Mouse (Mus musculus): Measurements from ENCODE around the gene Fam168a.

The Fam168a gene

GRCm38 (mm10) chr7:100855795-100856573, 149.5 kb downstream of the Fam168a start:
- ChIA-PET CTCF (interaction anchor here in 1 of 4 experiments (1.3 to 1.4 kb wide), 2 partner anchors 13 to 113 kb away, joined by 3 read pairs; no protein-coding TSS in a partner anchor), POLR2A (interaction anchor here in 2 of 4 experiments (0.8 to 4.8 kb wide), 9 partner anchors 7 to 538 kb away, joined by 3 to 23 read pairs (median 4); partner anchors contain the start of genes Relt (in 2 of the 2), Arhgef17 (in 1 of the 2) and Fam168a (in 1 of the 2))

GRCm38 (mm10) chr7:100860450-100860849, 154.0 kb downstream of the Fam168a start:
- ChIA-PET POLR2A (interaction anchor here in 2 of 4 experiments (1.0 to 1.8 kb wide), 6 partner anchors 8 to 217 kb away, joined by 3 to 4 read pairs (median 4); no protein-coding TSS in a partner anchor), CTCF (interaction anchor here in 2 of 4 experiments (0.8 to 2.0 kb wide), 3 partner anchors 12 to 176 kb away, joined by 3 to 6 read pairs (median 4); no protein-coding TSS in a partner anchor)

GRCm38 (mm10) chr7:100861209-100861608, 154.8 kb downstream of the Fam168a start:
- CTCF ChIA-PET, result interaction anchor here in 2 of 4 experiments (0.8 to 2.0 kb wide), 3 partner anchors 13 to 177 kb away, joined by 3 to 6 read pairs (median 4); no protein-coding TSS in a partner anchor

GRCm38 (mm10) chr7:100862353-100862752, 155.9 kb downstream of the Fam168a start:
- ChIA-PET CTCF (no interaction called here), POLR2A (no interaction called here)

More at GRCm38 (mm10) chr7:100861209-100861608, 154.8 kb downstream of the Fam168a start:
- POLR2A ChIA-PET, result interaction anchor here in 2 of 4 experiments (0.5 to 1.8 kb wide), 7 partner anchors 9 to 1073 kb away, joined by 3 to 4 read pairs (median 3); partner anchors contain the start of gene Numa1 (in 1 of the 2)

GRCm38 (mm10) chr7:100862828-100863638, 156.6 kb downstream of the Fam168a start, which contains the start of gene Relt:
Gene Relt (minus strand): TSS chr7:100863446.
- ChIA-PET CTCF (interaction anchor here (0.5 to 2.2 kb wide), 81 partner anchors 9 to 1023 kb away, joined by 3 to 27 read pairs (median 4); partner anchors contain the start of genes Atg16l2 (in 1 of the 4), Fam168a (in 1 of the 4) and Plekhb1 (in 1 of the 4)), POLR2A (interaction anchor here (0.6 to 2.8 kb wide), 96 partner anchors 8 to 1601 kb away, joined by 3 to 23 read pairs (median 4); partner anchors contain the start of genes Arhgef17 (in 3 of the 4), Fam168a (in 2 of the 4), Atg16l2 (in 1 of the 4) and Coa4 (in 1 of the 4))

GRCm38 (mm10) chr7:100866675-100867074, 160.2 kb downstream of the Fam168a start:
- CTCF ChIA-PET, result interaction anchor here (0.5 to 3.2 kb wide), 23 partner anchors 9 to 974 kb away, joined by 3 to 29 read pairs (median 4); no protein-coding TSS in a partner anchor
- POLR2A ChIA-PET, result interaction anchor here in 3 of 4 experiments (0.8 to 4.0 kb wide), 4 partner anchors 8 to 18 kb away, joined by 3 to 18 read pairs (median 4); no protein-coding TSS in a partner anchor

- POLR2A ChIA-PET, result interaction anchor here in 3 of 4 experiments (1.1 to 4.0 kb wide), 6 partner anchors 10 to 372 kb away, joined by 3 to 18 read pairs (median 4); no protein-coding TSS in a partner anchor
- CTCF ChIA-PET, result interaction anchor here (0.5 to 3.2 kb wide), 13 partner anchors 9 to 443 kb away, joined by 3 to 29 read pairs (median 5); no protein-coding TSS in a partner anchor
Observed at GRCm38 (mm10) chr7:100867561-100867960, 161.1 kb downstream of the Fam168a start.

- ChIA-PET CTCF (interaction anchor here (0.5 to 3.2 kb wide), 11 partner anchors 11 to 183 kb away, joined by 3 to 29 read pairs (median 4); no protein-coding TSS in a partner anchor), POLR2A (interaction anchor here in 2 of 4 experiments (1.3 to 4.0 kb wide), 5 partner anchors 9 to 23 kb away, joined by 3 to 18 read pairs (median 4); no protein-coding TSS in a partner anchor)
Observed at GRCm38 (mm10) chr7:100868551-100868950, 162.1 kb downstream of the Fam168a start.

- ChIA-PET CTCF (interaction anchor here in 2 of 4 experiments (1.4 to 2.0 kb wide), 3 partner anchors 9 to 21 kb away, joined by 4 to 6 read pairs (median 5); no protein-coding TSS in a partner anchor), POLR2A (interaction anchor here in 2 of 4 experiments (0.5 to 4.0 kb wide), 9 partner anchors 9 to 339 kb away, joined by 3 to 18 read pairs (median 3); partner anchors contain the start of gene Arhgef17 (in 1 of the 2))
Observed at GRCm38 (mm10) chr7:100869877-100870629, 163.6 kb downstream of the Fam168a start.

- CTCF ChIA-PET, result interaction anchor here in 1 of 4 experiments (3.7 kb wide), 1 partner anchor 8 kb away, joined by 17 read pairs; the partner anchor contains the start of gene Relt
- POLR2A ChIA-PET, result interaction anchor here in 2 of 4 experiments (0.6 to 2.4 kb wide), 4 partner anchors 8 to 181 kb away, joined by 3 to 11 read pairs (median 4); partner anchors contain the start of gene Relt (in 1 of the 2)
Observed at GRCm38 (mm10) chr7:100871355-100871754, 164.9 kb downstream of the Fam168a start.

- CTCF ChIA-PET, result interaction anchor here in 3 of 4 experiments (0.7 to 3.7 kb wide), 6 partner anchors 8 to 612 kb away, joined by 3 to 17 read pairs (median 4); partner anchors contain the start of gene Relt (in 2 of the 3)
- POLR2A ChIA-PET, result interaction anchor here in 3 of 4 experiments (0.6 to 2.4 kb wide), 6 partner anchors 8 to 181 kb away, joined by 3 to 11 read pairs (median 4); partner anchors contain the start of gene Relt (in 2 of the 3)
Observed at GRCm38 (mm10) chr7:100871892-100872291, 165.5 kb downstream of the Fam168a start.

- ChIA-PET POLR2A (interaction anchor here (0.5 to 2.4 kb wide), 7 partner anchors 10 to 173 kb away, joined by 3 to 11 read pairs (median 4); partner anchors contain the start of gene Relt (in 3 of the 4)), CTCF (interaction anchor here in 2 of 4 experiments (1.9 to 3.7 kb wide), 2 partner anchors 10 kb away, joined by 12 to 17 read pairs; partner anchors contain the start of gene Relt (in 2 of the 2))
Observed at GRCm38 (mm10) chr7:100873197-100873596, 166.8 kb downstream of the Fam168a start.

- POLR2A ChIA-PET, result interaction anchor here in 3 of 4 experiments (0.6 to 2.4 kb wide), 5 partner anchors 9 to 380 kb away, joined by 3 to 7 read pairs (median 4); partner anchors contain the start of gene Relt (in 2 of the 3)
- CTCF ChIA-PET, result interaction anchor here in 3 of 4 experiments (0.7 to 1.5 kb wide), 3 partner anchors 8 to 33 kb away, joined by 3 to 5 read pairs (median 3); no protein-coding TSS in a partner anchor
Observed at GRCm38 (mm10) chr7:100875822-100876221, 169.4 kb downstream of the Fam168a start.

- CTCF ChIA-PET, result interaction anchor here in 3 of 4 experiments (0.7 to 1.5 kb wide), 4 partner anchors 9 to 32 kb away, joined by 3 to 5 read pairs (median 3); partner anchors contain the start of gene Relt (in 1 of the 3)
Observed at GRCm38 (mm10) chr7:100876293-100876692, 169.9 kb downstream of the Fam168a start.

GRCm38 (mm10) chr7:100876771-100877170, 170.3 kb downstream of the Fam168a start:
- POLR2A ChIA-PET, result interaction anchor here in 3 of 4 experiments (0.8 to 2.4 kb wide), 3 partner anchors 13 to 14 kb away, joined by 4 to 7 read pairs (median 7); partner anchors contain the start of gene Relt (in 3 of the 3)
- CTCF ChIA-PET, result interaction anchor here in 2 of 4 experiments (1.0 to 2.3 kb wide), 3 partner anchors 9 to 14 kb away, joined by 3 to 8 read pairs (median 5); partner anchors contain the start of gene Relt (in 1 of the 2)

More at GRCm38 (mm10) chr7:100876293-100876692, 169.9 kb downstream of the Fam168a start:
- POLR2A ChIA-PET, result interaction anchor here in 3 of 4 experiments (0.6 to 2.4 kb wide), 4 partner anchors 12 to 381 kb away, joined by 3 to 7 read pairs (median 4); partner anchors contain the start of gene Relt (in 2 of the 3)
